In the genomic region with DNA sequence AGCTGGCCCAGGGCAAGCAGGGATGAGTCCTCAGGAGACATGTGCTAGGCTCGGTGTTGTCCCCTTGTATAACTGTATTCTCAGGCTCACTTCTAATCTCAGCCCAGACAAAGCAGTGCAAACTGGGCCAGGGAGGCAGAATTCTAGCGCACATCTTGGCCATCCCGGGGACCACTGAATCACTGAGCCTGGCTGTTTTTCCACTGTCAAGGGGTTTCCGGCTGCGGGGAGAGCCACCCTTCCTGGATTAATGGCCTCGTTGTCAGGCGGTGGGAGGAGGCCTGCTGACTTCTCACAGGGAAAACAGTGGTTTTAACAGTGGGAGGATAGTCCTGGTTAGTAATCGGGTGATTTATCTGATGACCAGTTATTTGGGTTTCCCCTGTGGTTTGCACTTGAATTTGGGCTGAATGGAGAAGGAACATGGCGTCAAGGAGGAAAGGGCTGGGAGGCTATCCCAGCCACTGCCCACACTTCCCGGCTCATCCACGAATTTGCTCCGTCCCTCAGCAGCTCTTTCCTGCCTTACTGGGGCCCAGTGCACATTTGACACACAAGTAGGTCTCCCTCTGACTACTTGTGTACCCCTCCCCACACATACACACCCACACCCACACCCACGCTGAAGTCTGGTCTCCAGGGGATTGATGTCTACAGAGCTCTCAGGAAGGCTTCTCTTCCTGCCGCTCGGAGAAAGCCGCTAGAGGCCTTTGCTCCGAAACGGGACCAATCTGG, we compare ENCODE assay signal across 18 mouse cellular contexts. TPM values are rescaled to one million over a fixed set of nuclear protein-coding genes. Genes with fewer than 3 reads are reported as not detected.
DNase-seq lines count a peak whose midpoint lies in the region; ATAC-seq lines count a peak whose summit lies in the region.
"Had no signal": no experiment of that assay in that cellular context is flagged by ENCODE, and none has a peak within 500 bp of the region (broad histone marks: within the 10 kb centered on the region; RNA-seq: fewer than 3 reads in every experiment).

No protein-coding gene starts in this region.

- H3K4me2 ChIP-seq in kidney, embryonic 14.5 days (replicated peaks; ENCODE audit: low read depth, low read length) = peak overlapping the region; percentile 17; the same call in 1 of the 2 replicates
- no peak overlapping the region for H3K4me2 ChIP-seq in limb, embryonic 12.5 days
- no peak overlapping the region for H3K4me2 ChIP-seq in midbrain, embryonic 14.5 days (ENCODE audit: low read length)
- H3K4me2 ChIP-seq in hindbrain, embryonic 12.5 days (replicated peaks) = no peak overlapping the region
- H3K4me2 ChIP-seq: lung, embryonic 15.5 days had no signal

- H3K27me3 ChIP-seq in heart, embryonic 10.5 days (ENCODE audit: insufficient read depth, poor library complexity, severe bottlenecking) = no peaks in the 10 kb centered on the region
- H3K27me3 ChIP-seq in kidney, embryonic 14.5 days (ENCODE audit: control insufficient read depth, insufficient read depth, low read length) = no peaks in the 10 kb centered on the region
- H3K27me3 ChIP-seq in limb, embryonic 12.5 days = no peaks in the 10 kb centered on the region
- H3K27me3 ChIP-seq in midbrain, embryonic 14.5 days (ENCODE audit: control insufficient read depth, insufficient read depth, low read length) = no peaks in the 10 kb centered on the region
- H3K27me3 ChIP-seq in hindbrain, embryonic 12.5 days = no peaks in the 10 kb centered on the region
- H3K27me3 ChIP-seq: lung, embryonic 15.5 days had no signal

- H3K9me3 ChIP-seq in heart, embryonic 10.5 days = no peaks in the 10 kb centered on the region
- H3K9me3 ChIP-seq in kidney, embryonic 14.5 days (ENCODE audit: control insufficient read depth, low read length) = no peaks in the 10 kb centered on the region
- 0 out of 2 replicates have a peak, but pooled peaks cover 4% of the 10 kb centered on the region for H3K9me3 ChIP-seq in limb, embryonic 12.5 days
- no peaks in the 10 kb centered on the region for H3K9me3 ChIP-seq in midbrain, embryonic 14.5 days (ENCODE audit: control insufficient read depth, low read length)
- no peaks in the 10 kb centered on the region for H3K9me3 ChIP-seq in hindbrain, embryonic 12.5 days (replicated peaks)
- H3K9me3 ChIP-seq: lung, embryonic 15.5 days had no signal

- H3K4me3 ChIP-seq in heart, embryonic 10.5 days = no peak overlapping the region
- H3K4me3 ChIP-seq in kidney, embryonic 14.5 days (ENCODE audit: low read length) = no peak overlapping the region
- no peak overlapping the region for H3K4me3 ChIP-seq in limb, embryonic 12.5 days (replicated peaks)
- H3K4me3 ChIP-seq in midbrain, embryonic 14.5 days (replicated peaks; ENCODE audit: low read depth, low read length) = no peak overlapping the region
- no peak overlapping the region for H3K4me3 ChIP-seq in hindbrain, embryonic 12.5 days
- H3K4me3 ChIP-seq: lung, embryonic 15.5 days had no signal

- 0 out of 2 replicates have a peak overlapping the region, but pooled peaks have one; percentile 12 for H3K9ac ChIP-seq in kidney, embryonic 14.5 days (ENCODE audit: low read depth, low read length)
- no peak overlapping the region for H3K9ac ChIP-seq in limb, embryonic 12.5 days (replicated peaks)
- no peak overlapping the region for H3K9ac ChIP-seq in midbrain, embryonic 14.5 days (replicated peaks; ENCODE audit: low read length)
- no peak overlapping the region for H3K9ac ChIP-seq in hindbrain, embryonic 12.5 days
- H3K9ac ChIP-seq: lung, embryonic 15.5 days had no signal

- ATAC-seq in kidney, embryonic 14.5 days (ENCODE audit: low FRiP score, low TSS enrichment) = peak; percentile 76
- no peak for ATAC-seq in limb, embryonic 12.5 days (ENCODE audit: insufficient number of reproducible peaks, insufficient read depth, low FRiP score, low TSS enrichment, low read depth)
- ATAC-seq in midbrain, embryonic 14.5 days (ENCODE audit: low FRiP score, low TSS enrichment) = no peak
- ATAC-seq in hindbrain, embryonic 12.5 days (ENCODE audit: low FRiP score) = no peak
- ATAC-seq: hindbrain, embryonic 16.5 days had no signal

- DNase-seq in heart, adult 11 months = peak; percentile 92
- no peak for DNase-seq in heart, embryonic 10.5 days (ENCODE audit: low spot score)
- DNase-seq in adrenal gland, postnatal 36 days = peak; percentile 20 to 30
- DNase-seq in cerebellum, postnatal 10 days = no peak
- DNase-seq in midbrain, embryonic 14.5 days = no peak
- DNase-seq: gastrocnemius, postnatal 36 days; liver; right cerebral cortex, postnatal 4 days; thymus, adult 2 months had no signal

- WGBS in heart, embryonic 10.5 days = 73% methylated on average over 18 of the region's 18 CpGs
- WGBS in kidney, embryonic 14.5 days = 23% methylated on average over 18 of the region's 18 CpGs
- 73% methylated on average over 18 of the region's 18 CpGs for WGBS in limb, embryonic 12.5 days
- whole genome bisulfite sequencing in midbrain, embryonic 14.5 days = 84% methylated on average over 18 of the region's 18 CpGs
- WGBS in hindbrain, embryonic 12.5 days = 85% methylated on average over 18 of the region's 18 CpGs

- H3K36me3 ChIP-seq in heart, embryonic 10.5 days = no peaks in the 10 kb centered on the region
- H3K36me3 ChIP-seq in kidney, embryonic 14.5 days (ENCODE audit: control insufficient read depth, insufficient read depth, low read length) = no peaks in the 10 kb centered on the region
- no peaks in the 10 kb centered on the region for H3K36me3 ChIP-seq in limb, embryonic 12.5 days
- H3K36me3 ChIP-seq in midbrain, embryonic 14.5 days (ENCODE audit: control insufficient read depth, insufficient read depth, low read length) = no peaks in the 10 kb centered on the region
- H3K36me3 ChIP-seq in hindbrain, embryonic 12.5 days = no peaks in the 10 kb centered on the region
- H3K36me3 ChIP-seq: lung, embryonic 15.5 days had no signal

- no peak overlapping the region for H3K27ac ChIP-seq in heart, embryonic 10.5 days
- peak overlapping the region; percentile 42; the same call in 1 of the 2 replicates for H3K27ac ChIP-seq in kidney, embryonic 14.5 days (ENCODE audit: low read depth, low read length)
- 0 out of 2 replicates have a peak overlapping the region, but pooled peaks have one; percentile 23 for H3K27ac ChIP-seq in limb, embryonic 12.5 days
- no peak overlapping the region for H3K27ac ChIP-seq in midbrain, embryonic 14.5 days (replicated peaks; ENCODE audit: low read depth, low read length)
- H3K27ac ChIP-seq in hindbrain, embryonic 12.5 days = no peak overlapping the region
- H3K27ac ChIP-seq: lung, embryonic 15.5 days had no signal

- H3K4me1 ChIP-seq in heart, embryonic 10.5 days = peaks cover 6% of the 10 kb centered on the region
- H3K4me1 ChIP-seq in kidney, embryonic 14.5 days (ENCODE audit: control insufficient read depth, insufficient read depth, low read length) = peaks cover 20% of the 10 kb centered on the region
- peaks cover 44% of the 10 kb centered on the region for H3K4me1 ChIP-seq in limb, embryonic 12.5 days (replicated peaks)
- H3K4me1 ChIP-seq in midbrain, embryonic 14.5 days (ENCODE audit: control insufficient read depth, insufficient read depth, low read length) = no peaks in the 10 kb centered on the region
- H3K4me1 ChIP-seq in hindbrain, embryonic 12.5 days = no peaks in the 10 kb centered on the region

RNA-seq across cellular contexts. Expression of a gene that starts 56.7 kb away (rescaled TPM):
- not detected in 2 replicates for polyA plus RNA-seq in heart, embryonic 10.5 days (2016; fragmentation: Nextera tagmentation; extraction: Ambion mirVana)
- total RNA-seq in adrenal gland, postnatal 36 days (2021) = not detected
- not detected in 2 replicates for polyA plus RNA-seq in kidney, embryonic 14.5 days (2014; fragmentation: Nextera tagmentation; extraction: Ambion mirVana)
- polyA plus RNA-seq in limb, embryonic 12.5 days (2016; fragmentation: Nextera tagmentation; extraction: Ambion mirVana) = not detected in 2 replicates
- polyA plus RNA-seq in midbrain, embryonic 14.5 days (2014; fragmentation: Nextera tagmentation; extraction: Ambion mirVana) = not detected in 2 replicates
- polyA plus RNA-seq in hindbrain, embryonic 12.5 days (2016; fragmentation: Nextera tagmentation; extraction: Ambion mirVana) = not detected in 2 replicates
- total RNA-seq: gastrocnemius, postnatal 36 days; layer of hippocampus, adult 8-10 months; megakaryocyte progenitor cell, adult 5-6 weeks had no signal
- polyA plus RNA-seq: CD4-positive, CD25-positive, alpha-beta regulatory T cell, adult 4 months; heart, postnatal 0 days; hindbrain, embryonic 16.5 days; lung, embryonic 15.5 days; thymus, adult 2 months had no signal

Comparison
In these comparisons a context has a peak if more than half of its experiments do, and no peak if none do; other contexts are left out.
1. DNase-seq: peak in heart, adult 11 months (single experiment) and adrenal gland, postnatal 36 days (2 of 2); none in heart, embryonic 10.5 days (single experiment), cerebellum, postnatal 10 days (0 of 2) and midbrain, embryonic 14.5 days (single experiment).
2. H3K27ac ChIP-seq: peak in kidney, embryonic 14.5 days (single experiment) and limb, embryonic 12.5 days (single experiment); none in heart, embryonic 10.5 days (single experiment), midbrain, embryonic 14.5 days (single experiment) and hindbrain, embryonic 12.5 days (single experiment).